Mouse (Mus musculus): ENCODE data around the gene Mroh2a. TPM values are rescaled to one million over a fixed set of nuclear protein-coding genes. Genes with fewer than 3 reads are reported as not detected.

The Mroh2a gene
- polyA plus RNA-seq, 1 experiment: not detected

- Histone ChIP-seq H3K27me3 (ENCODE audit: control insufficient read depth) (no peaks in the 10 kb centered on the region), H3K9me3 (ENCODE audit: control insufficient read depth, low read length) (peaks cover 11% of the 10 kb centered on the region), H3K36me3 (ENCODE audit: control insufficient read depth) (no peaks in the 10 kb centered on the region), H3K4me1 (ENCODE audit: control insufficient read depth) (peaks cover 12% of the 10 kb centered on the region), H3K4me3 (replicated peaks) (no peak overlapping the region)
- TF ChIP-seq TAL1 (IDR thresholded peaks at IDR 0.05; ENCODE audit: low read length): no peak
- no peak for TF ChIP-seq GATA1 (IDR thresholded peaks at IDR 0.05; ENCODE audit: low read length)
Measured at GRCm38 (mm10) chr1:88282301-88282700, 55.5 kb downstream of the Mroh2a start.

GRCm38 (mm10) chr1:88283376-88284227, 56.8 kb downstream of the Mroh2a start:
- TF ChIP-seq GATA1 (IDR thresholded peaks at IDR 0.05; ENCODE audit: low read length) (no peak), TAL1 (IDR thresholded peaks at IDR 0.05; ENCODE audit: low read length) (no peak)
- no peak overlapping the region for H3K4me3 ChIP-seq (replicated peaks)
- no peaks in the 10 kb centered on the region for H3K36me3 ChIP-seq (ENCODE audit: control insufficient read depth)
- peaks cover 11% of the 10 kb centered on the region for H3K9me3 ChIP-seq (ENCODE audit: control insufficient read depth, low read length)
- peaks cover 4% of the 10 kb centered on the region for H3K4me1 ChIP-seq (ENCODE audit: control insufficient read depth)
- no peaks in the 10 kb centered on the region for H3K27me3 ChIP-seq (ENCODE audit: control insufficient read depth)

- Histone ChIP-seq H3K9me3 (ENCODE audit: control insufficient read depth, low read length) (peaks cover 11% of the 10 kb centered on the region), H3K4me3 (replicated peaks) (no peak overlapping the region), H3K27me3 (ENCODE audit: control insufficient read depth) (no peaks in the 10 kb centered on the region), H3K36me3 (ENCODE audit: control insufficient read depth) (no peaks in the 10 kb centered on the region), H3K4me1 (ENCODE audit: control insufficient read depth) (peaks cover under 1% of the 10 kb centered on the region)
- no peak for TF ChIP-seq GATA1 (IDR thresholded peaks at IDR 0.05; ENCODE audit: low read length)
- no peak for TF ChIP-seq TAL1 (IDR thresholded peaks at IDR 0.05; ENCODE audit: low read length)
Measured at GRCm38 (mm10) chr1:88284228-88284945, 57.6 kb downstream of the Mroh2a start.

- Histone ChIP-seq H3K9me3 (ENCODE audit: control insufficient read depth, low read length) (peaks cover 11% of the 10 kb centered on the region), H3K27me3 (ENCODE audit: control insufficient read depth) (no peaks in the 10 kb centered on the region), H3K36me3 (ENCODE audit: control insufficient read depth) (no peaks in the 10 kb centered on the region), H3K4me1 (ENCODE audit: control insufficient read depth) (no peaks in the 10 kb centered on the region; the same call in 1 of the 2 replicates), H3K4me3 (replicated peaks) (no peak overlapping the region)
- TF ChIP-seq GATA1 (IDR thresholded peaks at IDR 0.05; ENCODE audit: low read length): no peak
- no peak for TF ChIP-seq TAL1 (IDR thresholded peaks at IDR 0.05; ENCODE audit: low read length)
Measured at GRCm38 (mm10) chr1:88284946-88285320, 58.1 kb downstream of the Mroh2a start.

- TF ChIP-seq TAL1 (IDR thresholded peaks at IDR 0.05; ENCODE audit: low read length): no peak
- TF ChIP-seq GATA1 (IDR thresholded peaks at IDR 0.05; ENCODE audit: low read length): no peak
- peaks cover 11% of the 10 kb centered on the region for H3K9me3 ChIP-seq (ENCODE audit: control insufficient read depth, low read length)
Measured at GRCm38 (mm10) chr1:88285652-88286051, 58.9 kb downstream of the Mroh2a start.

GRCm38 (mm10) chr1:88286136-88286845, 59.5 kb downstream of the Mroh2a start:
- TF ChIP-seq GATA1 (IDR thresholded peaks at IDR 0.05; ENCODE audit: low read length): no peak
- TF ChIP-seq TAL1 (IDR thresholded peaks at IDR 0.05; ENCODE audit: low read length): no peak
- no peak overlapping the region for H3K4me3 ChIP-seq (replicated peaks)
- no peaks in the 10 kb centered on the region for H3K27me3 ChIP-seq (ENCODE audit: control insufficient read depth)
- H3K4me1 ChIP-seq (ENCODE audit: control insufficient read depth): no peaks in the 10 kb centered on the region
- H3K36me3 ChIP-seq (ENCODE audit: control insufficient read depth): no peaks in the 10 kb centered on the region
- peaks cover 11% of the 10 kb centered on the region for H3K9me3 ChIP-seq (ENCODE audit: control insufficient read depth, low read length)

More at GRCm38 (mm10) chr1:88285652-88286051, 58.9 kb downstream of the Mroh2a start:
- H3K4me1 ChIP-seq (ENCODE audit: control insufficient read depth): no peaks in the 10 kb centered on the region
- H3K36me3 ChIP-seq (ENCODE audit: control insufficient read depth): no peaks in the 10 kb centered on the region
- no peak overlapping the region for H3K4me3 ChIP-seq (replicated peaks)
- no peaks in the 10 kb centered on the region for H3K27me3 ChIP-seq (ENCODE audit: control insufficient read depth)

- H3K4me1 ChIP-seq (ENCODE audit: control insufficient read depth): no peaks in the 10 kb centered on the region
- TF ChIP-seq TAL1 (IDR thresholded peaks at IDR 0.05; ENCODE audit: low read length) (no peak), GATA1 (IDR thresholded peaks at IDR 0.05; ENCODE audit: low read length) (no peak)
- H3K27me3 ChIP-seq (ENCODE audit: control insufficient read depth): no peaks in the 10 kb centered on the region
- peaks cover 11% of the 10 kb centered on the region for H3K9me3 ChIP-seq (ENCODE audit: control insufficient read depth, low read length)
- H3K36me3 ChIP-seq (ENCODE audit: control insufficient read depth): no peaks in the 10 kb centered on the region
- no peak overlapping the region for H3K4me3 ChIP-seq (replicated peaks)
Measured at GRCm38 (mm10) chr1:88286887-88287696, 60.3 kb downstream of the Mroh2a start.

GRCm38 (mm10) chr1:88287697-88287980, 60.9 kb downstream of the Mroh2a start:
- no peak overlapping the region for H3K4me3 ChIP-seq (replicated peaks)
- peaks cover 11% of the 10 kb centered on the region for H3K9me3 ChIP-seq (ENCODE audit: control insufficient read depth, low read length)
- no peak for TF ChIP-seq GATA1 (IDR thresholded peaks at IDR 0.05; ENCODE audit: low read length)
- no peaks in the 10 kb centered on the region for H3K27me3 ChIP-seq (ENCODE audit: control insufficient read depth)
- H3K36me3 ChIP-seq (ENCODE audit: control insufficient read depth): no peaks in the 10 kb centered on the region
- H3K4me1 ChIP-seq (ENCODE audit: control insufficient read depth): no peaks in the 10 kb centered on the region

All from erythroblast, embryonic 14.5 days (primary cell).